Mouse (Mus musculus) gastrocnemius, adult 2 months (tissue): Measurements from ENCODE around the gene Dhx32. TPM values are rescaled to one million over a fixed set of nuclear protein-coding genes. Genes with fewer than 3 reads are reported as not detected.

ENCODE experiments used
- DNase-seq: peaks from one replicate; pipeline ENCODE4 v3.0.0; 2022
- H3K27ac ChIP-seq: fragments of 200-600 bp; 2 replicates; pipeline ENCODE4 v1.8.1; 2022; ENCODE audit warnings: mild to moderate bottlenecking
- H3K4me3 ChIP-seq: fragments of 200-600 bp; 2 replicates; pipeline ENCODE4 v1.8.1; 2022; ENCODE audit warnings: mild to moderate bottlenecking, moderate library complexity
- CTCF ChIP-seq: fragments of 200-600 bp; IDR thresholded peaks from 2 replicates; pipeline ENCODE4 v1.8.1; 2022; ENCODE audit warnings: antibody characterized with exemption, mild to moderate bottlenecking, moderate library complexity
- intact Hi-C: fragments of 180-260 bp; cut with DNase I; formaldehyde crosslinking; loops from one replicate; pipeline ENCODE4 v1.15.1; 2025
- long read RNA-seq, 2 experiments: library from polyadenylated mRNA; stranded (forward); transcript quantifications; one replicate each; pipeline ENCODE4 v2.0.0; 2021
- total RNA-seq, 2 experiments: library from RNA; stranded (reverse); gene quantifications; 2 replicates each; pipeline ENCODE4 v1.2.3; 2021

Dhx32 gene
- total RNA-seq = 10 to 100 TPM; 33.7 to 50.1 TPM
- long read RNA-seq, experiment 1, transcript Dhx32-202 (12 exons, 2,644 nt) = minor isoform, 9 of 76 reads
- long read RNA-seq, experiment 1, transcript Dhx32-201 (12 exons, 2,955 nt) = major isoform, 45 of 76 reads
- long read RNA-seq, experiment 1, partial matches to known transcripts = 1 of 76 reads
- long read RNA-seq, experiment 1, other reads (novel, unspliced or antisense) = 20 of 76 reads
- long read RNA-seq, experiment 2, transcript Dhx32-202 (12 exons, 2,644 nt) = minor isoform, 10 of 70 reads
- long read RNA-seq, experiment 2, transcript Dhx32-201 (12 exons, 2,955 nt) = major isoform, 39 of 70 reads
- long read RNA-seq, experiment 2, partial matches to known transcripts = 5 of 70 reads
- long read RNA-seq, experiment 2, other reads (novel, unspliced or antisense) = 16 of 70 reads

GRCm38 (mm10) chr7:133782717-133783435, at the start of gene Dhx32:
Dhx32 (minus strand) TSS chr7:133782726.
- DNase-seq = peak; percentile 89
- H3K4me3 ChIP-seq = peak within 1 kb of the TSS; percentile 55
- peak; percentile 88 for TF ChIP-seq CTCF
- intact Hi-C loops = loop anchor here (2.0 kb wide), 1 partner anchor 112 kb away; no protein-coding TSS in a partner anchor
- peak within 1 kb of the TSS; percentile 78 for H3K27ac ChIP-seq

- TF ChIP-seq CTCF = no peak
- no peak for DNase-seq
- Histone ChIP-seq H3K4me3 (no peak overlapping the region), H3K27ac (no peak overlapping the region)
- intact Hi-C loops = no loop called here
These were observed 47.1 kb upstream of the Dhx32 start for GRCm38 (mm10) chr7:133829579-133829978.

GRCm38 (mm10) chr7:133828514-133828913, 46.0 kb upstream of the Dhx32 start:
- intact Hi-C loops = no loop called here
- no peak for DNase-seq
- no peak for TF ChIP-seq CTCF
- Histone ChIP-seq H3K27ac (no peak overlapping the region), H3K4me3 (no peak overlapping the region)

DNA sequence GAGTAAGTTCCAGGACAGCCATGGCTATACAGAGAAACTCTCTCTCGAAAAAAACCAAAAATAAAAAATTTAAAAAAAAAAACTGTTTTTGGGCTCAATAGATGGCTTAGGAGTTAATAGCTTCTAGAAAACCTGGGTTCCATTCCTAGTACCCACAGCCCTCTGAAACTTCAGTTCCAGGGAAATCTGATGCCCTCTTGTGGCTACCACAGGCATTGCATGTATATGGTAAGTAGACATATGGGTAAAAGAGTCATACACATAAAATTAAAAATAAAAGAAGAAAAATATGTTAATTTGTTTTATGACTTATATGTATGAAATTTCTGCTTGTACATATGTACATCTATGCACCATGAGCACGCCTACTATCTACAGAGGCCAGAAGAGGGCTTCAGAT, 42.1 kb upstream of the Dhx32 start:
- Histone ChIP-seq H3K27ac (no peak overlapping the region), H3K4me3 (no peak overlapping the region)
- TF ChIP-seq CTCF = peak; percentile 72
- DNase-seq = no peak
- intact Hi-C loops = loop anchor here (1.0 kb wide), 1 partner anchor 18 kb away; no protein-coding TSS in a partner anchor

- peak; percentile 34; the same call in 1 of the 2 replicates for TF ChIP-seq CTCF
- Histone ChIP-seq H3K27ac (no peak overlapping the region), H3K4me3 (no peak overlapping the region)
- DNase-seq = no peak
- intact Hi-C loops = loop anchor here (1.0 kb wide), 1 partner anchor 17 kb away; no protein-coding TSS in a partner anchor
These were observed 41.2 kb upstream of the Dhx32 start for GRCm38 (mm10) chr7:133823751-133824150.

DNA sequence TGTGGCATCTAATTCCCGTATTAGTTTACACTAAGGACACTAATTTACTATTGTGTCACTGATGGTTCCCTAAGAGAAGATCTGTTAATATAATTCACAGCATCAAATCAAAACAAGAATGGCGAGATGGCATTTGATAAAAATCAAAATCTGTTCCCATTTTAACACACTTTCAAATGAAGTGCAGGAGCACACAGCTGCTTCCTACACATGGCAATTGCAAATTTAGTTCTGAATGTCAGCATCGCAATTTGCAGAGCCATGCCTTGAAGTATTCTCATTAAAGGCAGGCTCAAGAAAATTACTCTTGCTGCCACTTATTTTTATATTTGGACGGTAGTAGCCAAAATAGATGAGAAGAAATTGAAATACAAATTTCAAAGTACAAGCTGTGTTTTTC, 30.8 kb upstream of the Dhx32 start:
- TF ChIP-seq CTCF = no peak
- intact Hi-C loops = no loop called here

DNA sequence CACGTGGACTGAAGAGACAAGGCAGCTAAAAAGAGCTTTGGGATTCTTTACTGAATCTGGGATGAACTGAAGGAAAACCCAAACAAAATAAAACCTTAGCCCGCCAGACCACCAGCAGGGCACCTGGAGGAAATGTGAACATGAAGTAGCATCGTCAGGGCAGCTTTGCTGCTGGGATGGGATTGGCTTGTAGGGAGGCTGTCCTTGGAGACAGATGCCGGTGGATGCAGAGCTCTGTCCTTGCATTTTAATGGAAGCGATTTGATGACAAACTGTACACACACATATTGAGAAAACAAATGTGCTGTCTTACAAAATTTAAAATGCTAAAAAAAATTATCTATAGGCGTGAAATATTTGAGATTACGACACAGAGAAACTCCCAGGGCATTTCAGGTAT, 30.4 kb upstream of the Dhx32 start:
- intact Hi-C loops = no loop called here
- no peak overlapping the region for H3K27ac ChIP-seq
- TF ChIP-seq CTCF = no peak
- DNase-seq = no peak
- no peak overlapping the region for H3K4me3 ChIP-seq

More for the DNA sequence above, 30.8 kb upstream of the Dhx32 start:
- DNase-seq = no peak
- Histone ChIP-seq H3K27ac (no peak overlapping the region), H3K4me3 (no peak overlapping the region)

DNA sequence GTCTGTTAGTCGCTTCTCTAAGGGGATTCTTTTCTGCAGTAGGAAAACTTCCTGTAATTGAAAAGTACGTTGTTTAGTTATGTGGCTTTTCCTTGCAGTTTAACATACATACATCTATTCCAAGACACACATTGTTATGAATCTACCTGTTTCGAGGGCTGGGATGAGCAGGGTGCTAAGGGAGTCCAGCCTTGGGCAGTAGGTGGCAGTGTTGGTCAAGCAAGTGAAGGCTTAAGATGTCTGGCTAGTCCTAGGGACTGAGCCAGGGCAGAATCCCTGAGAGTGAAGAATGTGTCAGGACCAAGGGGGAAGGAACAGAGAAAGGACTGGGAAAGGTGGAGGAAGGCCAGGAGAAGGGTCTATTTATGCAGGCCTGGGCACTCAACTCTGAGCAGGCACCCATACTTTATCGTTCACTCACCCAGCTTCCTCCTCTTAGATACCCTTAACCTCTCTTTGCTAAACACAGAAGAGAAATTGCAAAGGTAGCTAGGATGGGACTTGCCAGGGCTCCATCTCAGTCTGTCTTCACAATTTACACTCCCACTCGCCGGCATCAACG, 23.2 kb upstream of the Dhx32 start:
- intact Hi-C loops = loop anchor here (1.0 to 5.0 kb wide), 2 partner anchors 19 to 762 kb away; no protein-coding TSS in a partner anchor
- peak; percentile 86 for TF ChIP-seq CTCF
- H3K27ac ChIP-seq = no peak overlapping the region
- DNase-seq = peak; percentile 78
- no peak overlapping the region for H3K4me3 ChIP-seq

DNA sequence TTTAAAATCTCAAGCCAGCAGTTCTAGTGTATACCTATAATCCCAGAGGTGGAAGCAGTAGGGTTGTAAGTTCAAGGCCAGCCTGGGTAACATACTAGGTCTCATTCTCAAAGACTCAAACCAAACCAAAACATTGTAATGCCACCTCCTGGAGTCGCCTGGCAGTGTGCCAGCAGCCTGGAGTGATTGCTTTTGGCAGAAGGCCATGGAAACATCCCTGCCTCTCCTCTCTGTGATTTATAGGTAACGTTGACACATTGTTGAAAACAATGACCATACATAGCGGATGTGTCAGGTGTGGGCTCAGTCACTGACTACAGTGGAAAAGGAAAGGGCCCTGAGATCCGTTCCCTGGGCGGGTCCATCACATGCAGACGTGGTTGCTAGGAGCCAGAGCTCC, 19.3 kb upstream of the Dhx32 start:
- intact Hi-C loops = no loop called here
- Histone ChIP-seq H3K27ac (no peak overlapping the region), H3K4me3 (no peak overlapping the region)
- DNase-seq = no peak
- TF ChIP-seq CTCF = no peak

DNA sequence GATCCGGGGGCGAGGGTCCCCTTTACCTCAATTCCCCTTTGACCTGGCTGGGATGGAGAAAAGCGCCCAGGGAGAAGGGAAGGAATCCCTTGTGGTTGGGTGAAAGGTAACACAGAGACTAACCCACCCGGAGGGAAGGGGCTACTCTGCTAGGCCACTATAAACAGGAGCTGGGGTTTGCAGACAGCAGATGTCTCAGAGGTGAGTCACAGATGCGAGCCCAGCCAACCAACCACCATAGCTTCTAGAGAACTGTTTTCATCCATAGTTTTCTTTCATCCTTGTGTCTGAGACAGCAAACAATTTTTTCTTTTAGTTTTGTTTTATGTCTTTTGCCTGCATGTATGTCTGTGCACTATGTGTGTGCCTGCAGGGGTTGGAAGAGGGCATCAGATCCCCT, 17.4 kb upstream of the Dhx32 start:
- TF ChIP-seq CTCF = no peak
- no peak overlapping the region for H3K4me3 ChIP-seq
- no peak for DNase-seq
- H3K27ac ChIP-seq = no peak overlapping the region
- intact Hi-C loops = no loop called here

DNA sequence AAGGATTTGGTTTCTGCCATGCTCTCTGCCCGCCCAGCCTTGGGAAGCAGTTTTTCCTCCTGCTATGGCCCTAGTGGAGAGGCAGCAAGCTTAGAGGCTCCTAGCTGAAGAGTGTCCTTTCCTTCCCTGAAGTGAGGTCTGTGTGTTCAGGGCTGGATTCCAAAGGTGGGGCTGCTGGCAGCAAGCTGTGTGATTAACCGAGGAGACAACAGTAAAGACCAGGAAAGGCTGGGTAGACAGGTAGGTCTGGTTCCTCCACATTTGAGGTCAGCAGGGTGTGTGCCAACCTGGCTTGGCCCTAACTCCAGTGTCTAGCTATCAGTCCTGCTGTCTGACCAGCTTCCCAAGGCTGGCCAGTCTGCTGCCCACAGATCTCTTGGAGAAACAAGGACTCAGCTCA, 12.2 kb upstream of the Dhx32 start:
- intact Hi-C loops = no loop called here
- no peak for TF ChIP-seq CTCF

DNA sequence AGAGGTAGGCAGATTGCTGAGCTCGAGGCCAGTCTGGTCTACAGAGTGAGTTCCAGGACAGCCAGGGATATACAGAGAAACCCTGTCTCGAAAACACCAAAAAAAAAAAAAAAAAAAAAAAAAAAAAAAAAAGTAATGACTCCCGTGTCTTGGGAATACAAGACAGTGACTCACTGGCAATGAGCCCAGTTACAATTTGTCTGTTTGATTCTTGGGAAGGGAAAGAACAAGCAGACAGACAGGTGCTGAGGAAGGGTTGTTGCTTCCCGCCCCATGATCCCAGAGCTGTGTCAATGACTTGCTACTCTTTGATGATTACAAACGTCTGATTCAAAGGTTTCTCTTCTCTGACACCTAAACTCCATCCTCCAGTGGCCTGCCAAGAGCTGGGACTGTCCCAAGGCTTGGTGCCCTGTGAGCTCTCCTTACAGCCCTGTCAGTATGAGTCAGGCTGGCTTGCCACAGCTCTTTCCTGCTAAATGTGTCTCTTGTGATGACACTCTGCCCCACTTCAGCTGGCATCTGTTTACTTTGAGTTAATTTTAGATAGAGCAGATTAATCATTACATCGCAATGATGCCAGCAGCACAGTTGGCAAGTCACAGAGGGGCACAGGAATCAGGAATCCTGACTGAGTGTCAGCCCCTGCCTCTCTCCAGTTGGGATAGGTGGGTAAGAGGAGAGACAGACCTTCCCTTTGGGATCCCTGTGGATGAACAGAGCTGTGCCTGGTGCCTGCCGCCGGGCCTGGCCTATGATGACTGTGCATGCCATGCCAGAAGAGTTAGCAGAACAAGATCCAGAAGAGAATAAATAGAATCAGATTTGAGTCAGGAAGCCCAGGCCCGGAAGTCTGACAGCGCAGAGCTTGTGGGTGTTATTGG, 11.0 kb upstream of the Dhx32 start:
- intact Hi-C loops = no loop called here
- H3K4me3 ChIP-seq = peak overlapping the region; percentile 53
- DNase-seq = peak; percentile 94
- no peak for TF ChIP-seq CTCF
- peak overlapping the region; percentile 95 for H3K27ac ChIP-seq

More for the DNA sequence above, 12.2 kb upstream of the Dhx32 start:
- DNase-seq = peak; percentile 39
- H3K4me3 ChIP-seq = no peak overlapping the region
- peak overlapping the region; percentile 95 for H3K27ac ChIP-seq
